Mouse (Mus musculus) bone marrow, adult 2 months (tissue): Measurements from ENCODE around the gene Cxcl16.

ENCODE experiments used
- CTCF ChIP-seq: fragments of 200-500 bp; IDR thresholded peaks from 2 replicates; pipeline ENCODE4 v1.5.1; 2011; ENCODE audit warnings: low read length, control low read depth; ENCODE audit not compliant: control insufficient read depth, insufficient read depth
- POLR2A ChIP-seq: fragments of 200-500 bp; IDR thresholded peaks from 2 replicates; pipeline ENCODE4 v1.6.1; 2011; ENCODE audit warnings: low read depth, mild to moderate bottlenecking, control low read depth, low read length, borderline replicate concordance; ENCODE audit not compliant: control insufficient read depth

GRCm38 (mm10) chr11:70487816-70488215, 28.0 kb upstream of the Cxcl16 start:
- TF ChIP-seq POLR2A: no peak
- TF ChIP-seq CTCF: no peak
